In genomic region chr2:68879071-68879651, GRCm38 (mm10) we compare ENCODE assay signal across 24 mouse cellular contexts. TPM values are rescaled to one million over a fixed set of nuclear protein-coding genes. Genes with fewer than 3 reads are reported as not detected.
DNase-seq lines count a peak whose midpoint lies in the region; ATAC-seq and TF ChIP-seq lines count a peak whose summit lies in the region.
"Had no signal": no experiment of that assay in that cellular context is flagged by ENCODE, and none has a peak within 500 bp of the region (broad histone marks: within the 10 kb centered on the region; RNA-seq: fewer than 3 reads in every experiment).

No protein-coding gene starts in this region.

- no peaks in the 10 kb centered on the region for H3K9me3 ChIP-seq in midbrain, embryonic 11.5 days (ENCODE audit: control insufficient read depth, low read length)
- no peaks in the 10 kb centered on the region for H3K9me3 ChIP-seq in midbrain, embryonic 15.5 days
- no peaks in the 10 kb centered on the region for H3K9me3 ChIP-seq in stomach, postnatal 0 days (ENCODE audit: control insufficient read depth, low read length)
- H3K9me3 ChIP-seq in forebrain, embryonic 15.5 days = no peaks in the 10 kb centered on the region
- H3K9me3 ChIP-seq in hindbrain, embryonic 10.5 days = peaks cover 4% of the 10 kb centered on the region; the same call in 1 of the 2 replicates
- H3K9me3 ChIP-seq: hindbrain, embryonic 13.5 days; limb, embryonic 13.5 days; midbrain, embryonic 10.5 days had no signal

- H3K27ac ChIP-seq in midbrain, embryonic 11.5 days (ENCODE audit: low read depth, low read length) = no peak overlapping the region
- H3K27ac ChIP-seq in midbrain, embryonic 15.5 days = no peak overlapping the region
- no peak overlapping the region for H3K27ac ChIP-seq in stomach, postnatal 0 days (replicated peaks)
- H3K27ac ChIP-seq in forebrain, embryonic 15.5 days (replicated peaks) = no peak overlapping the region
- no peak overlapping the region for H3K27ac ChIP-seq in hindbrain, embryonic 10.5 days
- H3K27ac ChIP-seq: hindbrain, embryonic 13.5 days; kidney, postnatal 0 days; layer of hippocampus, adult 2 months; limb, embryonic 13.5 days; midbrain, embryonic 10.5 days; neural tube, embryonic 15.5 days had no signal

- no peak overlapping the region for H3K4me2 ChIP-seq in midbrain, embryonic 11.5 days
- H3K4me2 ChIP-seq in midbrain, embryonic 15.5 days = no peak overlapping the region
- H3K4me2 ChIP-seq in stomach, postnatal 0 days (replicated peaks; ENCODE audit: low read depth) = no peak overlapping the region
- no peak overlapping the region for H3K4me2 ChIP-seq in forebrain, embryonic 15.5 days (replicated peaks)
- H3K4me2 ChIP-seq: hindbrain, embryonic 13.5 days; limb, embryonic 13.5 days; neural tube, embryonic 15.5 days had no signal

- TF ChIP-seq EP300 in stomach, postnatal 0 days (optimal IDR thresholded peaks at IDR 0.05) = no peak

- no peak for ATAC-seq in midbrain, embryonic 11.5 days (ENCODE audit: low FRiP score)
- ATAC-seq in midbrain, embryonic 15.5 days (replicated peaks) = no peak
- ATAC-seq in granulocyte monocyte progenitor cell, adult 5-6 weeks (replicated peaks; ENCODE audit: poor library complexity, severe bottlenecking) = peak; percentile 83
- peak; percentile 84 for ATAC-seq in megakaryocyte progenitor cell, adult 5-6 weeks (replicated peaks; ENCODE audit: poor library complexity)
- ATAC-seq in stomach, postnatal 0 days (ENCODE audit: low FRiP score, low TSS enrichment) = 0 out of 2 replicates have a peak, but pooled peaks have one; percentile 26
- ATAC-seq in forebrain, embryonic 15.5 days (replicated peaks) = no peak
- ATAC-seq: CD4-positive, CD25-positive, alpha-beta regulatory T cell, adult 4 months; forebrain, embryonic 14.5 days; inflammation-experienced regulatory T-cells, adult 6 months had no signal

- 90% methylated on average over 4 of the region's 4 CpGs for WGBS in midbrain, embryonic 11.5 days
- 95% methylated on average over 4 of the region's 4 CpGs for WGBS in midbrain, embryonic 15.5 days
- 85% methylated on average over 4 of the region's 4 CpGs for WGBS in stomach, postnatal 0 days
- WGBS in forebrain, embryonic 15.5 days = 94% methylated on average over 4 of the region's 4 CpGs
- WGBS in hindbrain, embryonic 10.5 days = 86% methylated on average over 4 of the region's 4 CpGs

- no peaks in the 10 kb centered on the region for H3K4me1 ChIP-seq in midbrain, embryonic 11.5 days (ENCODE audit: control insufficient read depth, insufficient read depth, low read length)
- H3K4me1 ChIP-seq in midbrain, embryonic 15.5 days = no peaks in the 10 kb centered on the region
- 0 out of 2 replicates have a peak, but pooled peaks cover 2% of the 10 kb centered on the region for H3K4me1 ChIP-seq in stomach, postnatal 0 days (replicated peaks; ENCODE audit: control insufficient read depth, insufficient read depth)
- no peaks in the 10 kb centered on the region for H3K4me1 ChIP-seq in forebrain, embryonic 15.5 days
- peaks cover 5% of the 10 kb centered on the region; the same call in 1 of the 2 replicates for H3K4me1 ChIP-seq in hindbrain, embryonic 10.5 days (replicated peaks)
- H3K4me1 ChIP-seq: neural tube, embryonic 15.5 days had no signal

- TF ChIP-seq CTCF in stomach, postnatal 0 days (IDR thresholded peaks at IDR 0.05; ENCODE audit: low read depth) = no peak

- H3K9ac ChIP-seq in midbrain, embryonic 11.5 days (ENCODE audit: low read length) = no peak overlapping the region
- H3K9ac ChIP-seq in midbrain, embryonic 15.5 days = no peak overlapping the region
- H3K9ac ChIP-seq in stomach, postnatal 0 days (ENCODE audit: low read length) = no peak overlapping the region
- H3K9ac ChIP-seq in forebrain, embryonic 15.5 days (replicated peaks) = no peak overlapping the region
- H3K9ac ChIP-seq: hindbrain, embryonic 13.5 days; limb, embryonic 13.5 days; neural tube, embryonic 15.5 days had no signal

- H3K27me3 ChIP-seq in midbrain, embryonic 11.5 days (ENCODE audit: control insufficient read depth, insufficient read depth, low read length) = no peaks in the 10 kb centered on the region
- H3K27me3 ChIP-seq in midbrain, embryonic 15.5 days (replicated peaks) = no peaks in the 10 kb centered on the region
- H3K27me3 ChIP-seq in stomach, postnatal 0 days (ENCODE audit: control insufficient read depth, insufficient read depth, low read length) = no peaks in the 10 kb centered on the region
- H3K27me3 ChIP-seq in forebrain, embryonic 15.5 days = no peaks in the 10 kb centered on the region
- H3K27me3 ChIP-seq in hindbrain, embryonic 10.5 days (ENCODE audit: insufficient read depth, poor library complexity, severe bottlenecking) = no peaks in the 10 kb centered on the region
- H3K27me3 ChIP-seq: hindbrain, embryonic 13.5 days; limb, embryonic 13.5 days; neural tube, embryonic 15.5 days had no signal

- no peak overlapping the region for H3K4me3 ChIP-seq in midbrain, embryonic 11.5 days (ENCODE audit: low read depth, low read length)
- no peak overlapping the region for H3K4me3 ChIP-seq in midbrain, embryonic 15.5 days
- no peak overlapping the region for H3K4me3 ChIP-seq in stomach, postnatal 0 days (ENCODE audit: low read depth, low read length)
- H3K4me3 ChIP-seq in forebrain, embryonic 15.5 days = no peak overlapping the region
- no peak overlapping the region for H3K4me3 ChIP-seq in hindbrain, embryonic 10.5 days
- H3K4me3 ChIP-seq: hindbrain, embryonic 13.5 days; layer of hippocampus, adult 2 months; limb, embryonic 13.5 days; midbrain, embryonic 10.5 days; neural tube, embryonic 15.5 days had no signal

- no peaks in the 10 kb centered on the region for H3K36me3 ChIP-seq in midbrain, embryonic 11.5 days (ENCODE audit: control insufficient read depth, insufficient read depth, low read length)
- H3K36me3 ChIP-seq in midbrain, embryonic 15.5 days (replicated peaks) = no peaks in the 10 kb centered on the region
- H3K36me3 ChIP-seq in stomach, postnatal 0 days (ENCODE audit: control insufficient read depth, insufficient read depth, low read length) = no peaks in the 10 kb centered on the region
- no peaks in the 10 kb centered on the region for H3K36me3 ChIP-seq in forebrain, embryonic 15.5 days
- H3K36me3 ChIP-seq in hindbrain, embryonic 10.5 days = peaks cover 7% of the 10 kb centered on the region; the same call in 1 of the 2 replicates
- H3K36me3 ChIP-seq: midbrain, embryonic 10.5 days had no signal

- peak; percentile 65 for DNase-seq in midbrain, embryonic 11.5 days (ENCODE audit: low spot score, missing footprints)
- DNase-seq in stomach, postnatal 0 days (ENCODE audit: low spot score) = no peak
- DNase-seq in adrenal gland, adult 8-10 months = no peak
- no peak for DNase-seq in hindbrain, embryonic 10.5 days (ENCODE audit: low spot score)
- DNase-seq: adrenal gland, postnatal 36 days; cerebellum, adult 2 months; gastrocnemius, postnatal 25 days; layer of hippocampus, postnatal 36 days; lung, postnatal 14 days; retina, postnatal 1 day; thymus, postnatal 14 days had no signal

RNA-seq across cellular contexts. Expression of gene Cers6, which starts 17.9 kb away (rescaled TPM):
- 32.1 and 34.0 TPM in 2 replicates for polyA plus RNA-seq in midbrain, embryonic 11.5 days (2014; fragmentation: Nextera tagmentation; extraction: Ambion mirVana)
- 62.4 and 70.7 TPM in 2 replicates for polyA plus RNA-seq in midbrain, embryonic 15.5 days (2015; fragmentation: Nextera tagmentation; extraction: Ambion mirVana)
- total RNA-seq in granulocyte monocyte progenitor cell, adult 5-6 weeks (2014; fragmentation: Nextera tagmentation) = 88.6 and 93.7 TPM in 2 replicates
- total RNA-seq in granulocyte monocyte progenitor cell, adult 5-6 weeks (2017) = 39.2 and 39.3 TPM in 2 replicates
- 78.2 and 79.0 TPM in 2 replicates for total RNA-seq in megakaryocyte progenitor cell, adult 5-6 weeks (2015)
- total RNA-seq in megakaryocyte progenitor cell, adult 5-6 weeks (2017) = 28.8 and 36.5 TPM in 2 replicates
- polyA plus RNA-seq in stomach, postnatal 0 days (2015; fragmentation: Nextera tagmentation; extraction: Ambion mirVana) = 8.0 and 8.6 TPM in 2 replicates
- 55.0 and 60.0 TPM in 2 replicates for polyA plus RNA-seq in forebrain, embryonic 15.5 days (2015; fragmentation: Nextera tagmentation; extraction: Ambion mirVana)
- 1 to 10 TPM; 4.8 to 8.8 (median 5.7) TPM for total RNA-seq in adrenal gland, adult 8-10 months (2022)
- polyA plus RNA-seq in hindbrain, embryonic 10.5 days (2016; fragmentation: Nextera tagmentation; extraction: Ambion mirVana) = 30.9 and 36.8 TPM in 2 replicates

Comparison
In these comparisons a context has a peak if more than half of its experiments do, and no peak if none do; other contexts are left out.
1. ATAC-seq: peak in granulocyte monocyte progenitor cell, adult 5-6 weeks (single experiment), megakaryocyte progenitor cell, adult 5-6 weeks (single experiment) and stomach, postnatal 0 days (single experiment); none in midbrain, embryonic 11.5 days (single experiment), midbrain, embryonic 15.5 days (single experiment) and forebrain, embryonic 15.5 days (single experiment).